Mouse (Mus musculus): ENCODE measurements around the gene Atp6v1fnb. TPM values are rescaled to one million over a fixed set of nuclear protein-coding genes. Genes with fewer than 3 reads are reported as not detected.

The Atp6v1fnb gene
- polyA plus RNA-seq, 1 experiment from 2014 or later = not detected

- H3K9ac ChIP-seq = no peak overlapping the region
- ATAC-seq (ENCODE audit: borderline replicate concordance, extremely low read depth, low FRiP score, low TSS enrichment) = no peak
- no peaks in the 10 kb centered on the region for H3K9me3 ChIP-seq
- H3K36me3 ChIP-seq = no peaks in the 10 kb centered on the region
- WGBS = 86% methylated on average over 5 of the region's 5 CpGs
- no peak overlapping the region for H3K4me2 ChIP-seq
- no peak overlapping the region for H3K4me3 ChIP-seq
- no peak overlapping the region for H3K27ac ChIP-seq
- H3K4me1 ChIP-seq = peaks cover 11% of the 10 kb centered on the region; the same call in 1 of the 2 replicates
- H3K27me3 ChIP-seq = 0 out of 2 replicates have a peak, but pooled peaks cover 3% of the 10 kb centered on the region
Measured at GRCm38 (mm10) chr6:29505493-29505892, 34.3 kb downstream of the Atp6v1fnb start.

GRCm38 (mm10) chr6:29506834-29507233 lies 35.6 kb downstream of the Atp6v1fnb start:
- Histone ChIP-seq H3K4me1 (peaks cover 11% of the 10 kb centered on the region; the same call in 1 of the 2 replicates), H3K4me3 (peak overlapping the region; percentile 59), H3K27me3 (0 out of 2 replicates have a peak, but pooled peaks cover 3% of the 10 kb centered on the region), H3K9me3 (no peaks in the 10 kb centered on the region), H3K27ac (no peak overlapping the region), H3K4me2 (peak overlapping the region; percentile 87), H3K9ac (peak overlapping the region; percentile 42), H3K36me3 (no peaks in the 10 kb centered on the region)
- ATAC-seq (ENCODE audit: borderline replicate concordance, extremely low read depth, low FRiP score, low TSS enrichment) = no peak
- 22% methylated on average over 8 of the region's 8 CpGs for WGBS

GRCm38 (mm10) chr6:29507447-29508309 lies 36.4 kb downstream of the Atp6v1fnb start, which contains the start of gene Kcp:
Gene Kcp (minus strand): TSS chr6:29507952.
- H3K4me1 ChIP-seq = peaks cover 11% of the 10 kb centered on the region; the same call in 1 of the 2 replicates
- no peak within 1 kb of the TSS for H3K27ac ChIP-seq
- H3K9me3 ChIP-seq = no peaks in the 10 kb centered on the region
- WGBS = under 1% methylated on average over 43 of the region's 47 CpGs
- no peaks in the 10 kb centered on the region for H3K36me3 ChIP-seq
- H3K4me2 ChIP-seq = peak within 1 kb of the TSS; percentile 87
- peak within 1 kb of the TSS; percentile 59 for H3K4me3 ChIP-seq
- peak; percentile 66; the same call in 1 of the 2 replicates for ATAC-seq (ENCODE audit: borderline replicate concordance, extremely low read depth, low FRiP score, low TSS enrichment)
- 0 out of 2 replicates have a peak, but pooled peaks cover 3% of the 10 kb centered on the region for H3K27me3 ChIP-seq
- peak within 1 kb of the TSS; percentile 42 for H3K9ac ChIP-seq

GRCm38 (mm10) chr6:29509086-29509485 lies 37.8 kb downstream of the Atp6v1fnb start:
- WGBS = 39% methylated on average over 2 of the region's 2 CpGs
- Histone ChIP-seq H3K4me2 (no peak overlapping the region), H3K9me3 (no peaks in the 10 kb centered on the region), H3K4me3 (no peak overlapping the region), H3K27me3 (0 out of 2 replicates have a peak, but pooled peaks cover 3% of the 10 kb centered on the region), H3K27ac (0 out of 2 replicates have a peak overlapping the region, but pooled peaks have one; percentile 0), H3K9ac (no peak overlapping the region), H3K36me3 (no peaks in the 10 kb centered on the region), H3K4me1 (peaks cover 20% of the 10 kb centered on the region)
- no peak for ATAC-seq (ENCODE audit: borderline replicate concordance, extremely low read depth, low FRiP score, low TSS enrichment)

GRCm38 (mm10) chr6:29513284-29513683 lies 42.0 kb downstream of the Atp6v1fnb start:
- Histone ChIP-seq H3K27me3 (no peaks in the 10 kb centered on the region), H3K4me2 (peak overlapping the region; percentile 46), H3K4me3 (peak overlapping the region; percentile 9), H3K9me3 (no peaks in the 10 kb centered on the region), H3K27ac (peak overlapping the region; percentile 38), H3K4me1 (peaks cover 8% of the 10 kb centered on the region; the same call in 1 of the 2 replicates), H3K9ac (no peak overlapping the region), H3K36me3 (no peaks in the 10 kb centered on the region)
- 0% methylated on average over 11 of the region's 11 CpGs for WGBS
- ATAC-seq (ENCODE audit: borderline replicate concordance, extremely low read depth, low FRiP score, low TSS enrichment) = peak; percentile 82

- 6% methylated on average over 5 of the region's 5 CpGs for WGBS
- no peak for ATAC-seq (ENCODE audit: borderline replicate concordance, extremely low read depth, low FRiP score, low TSS enrichment)
- no peak overlapping the region for H3K9ac ChIP-seq
Measured at GRCm38 (mm10) chr6:29517139-29517538, 45.9 kb downstream of the Atp6v1fnb start.

GRCm38 (mm10) chr6:29522626-29523300 lies 51.5 kb downstream of the Atp6v1fnb start:
- WGBS = 57% methylated on average over 6 of the region's 6 CpGs
- no peak overlapping the region for H3K4me3 ChIP-seq
- no peaks in the 10 kb centered on the region for H3K36me3 ChIP-seq
- H3K27ac ChIP-seq = no peak overlapping the region
- no peak for ATAC-seq (ENCODE audit: borderline replicate concordance, extremely low read depth, low FRiP score, low TSS enrichment)
- H3K9ac ChIP-seq = no peak overlapping the region
- H3K4me1 ChIP-seq = peaks cover 23% of the 10 kb centered on the region
- no peaks in the 10 kb centered on the region for H3K9me3 ChIP-seq
- H3K4me2 ChIP-seq = no peak overlapping the region
- peaks cover 27% of the 10 kb centered on the region for H3K27me3 ChIP-seq

More at GRCm38 (mm10) chr6:29517139-29517538, 45.9 kb downstream of the Atp6v1fnb start:
- no peaks in the 10 kb centered on the region for H3K9me3 ChIP-seq
- H3K4me3 ChIP-seq = no peak overlapping the region
- H3K4me2 ChIP-seq = no peak overlapping the region
- H3K4me1 ChIP-seq = peaks cover 8% of the 10 kb centered on the region; the same call in 1 of the 2 replicates
- H3K27ac ChIP-seq = no peak overlapping the region
- H3K36me3 ChIP-seq = no peaks in the 10 kb centered on the region
- H3K27me3 ChIP-seq = no peaks in the 10 kb centered on the region

Other genes with a start within 250 kb of the Atp6v1fnb start
- 45.6 and 46.2 TPM in 2 replicates for gene Hilpda, start 198.9 kb upstream of the Atp6v1fnb start, polyA plus RNA-seq (2015; fragmentation: Nextera tagmentation; extraction: Ambion mirVana)
- 0.51 and 0.68 TPM in 2 replicates for gene Fam71f2, start 191.8 kb upstream of the Atp6v1fnb start, polyA plus RNA-seq (2015; fragmentation: Nextera tagmentation; extraction: Ambion mirVana)
- gene Fam71f1, start 152.3 kb upstream of the Atp6v1fnb start, polyA plus RNA-seq (2015; fragmentation: Nextera tagmentation; extraction: Ambion mirVana) = 0.11 TPM in 1 of 2 replicates, not detected in the other
- gene Calu, start 123.4 kb upstream of the Atp6v1fnb start, polyA plus RNA-seq (2015; fragmentation: Nextera tagmentation; extraction: Ambion mirVana) = 427 and 444 TPM in 2 replicates
- gene Opn1sw, start 83.0 kb upstream of the Atp6v1fnb start, polyA plus RNA-seq (2015; fragmentation: Nextera tagmentation; extraction: Ambion mirVana) = 0.44 and 0.77 TPM in 2 replicates
- gene Ccdc136, start 75.1 kb upstream of the Atp6v1fnb start, polyA plus RNA-seq (2015; fragmentation: Nextera tagmentation; extraction: Ambion mirVana) = 7.8 and 9.1 TPM in 2 replicates
- 5.8 and 6.7 TPM in 2 replicates for gene Flnc, start 38.2 kb upstream of the Atp6v1fnb start, polyA plus RNA-seq (2015; fragmentation: Nextera tagmentation; extraction: Ambion mirVana)
- gene Atp6v1f, start 3.7 kb upstream of the Atp6v1fnb start, polyA plus RNA-seq (2015; fragmentation: Nextera tagmentation; extraction: Ambion mirVana) = 201 and 209 TPM in 2 replicates
- 14.0 and 14.1 TPM in 2 replicates for gene Kcp, start 36.5 kb downstream of the Atp6v1fnb start, polyA plus RNA-seq (2015; fragmentation: Nextera tagmentation; extraction: Ambion mirVana)
- gene Irf5, start 55.2 kb downstream of the Atp6v1fnb start, polyA plus RNA-seq (2015; fragmentation: Nextera tagmentation; extraction: Ambion mirVana) = 4.4 and 6.2 TPM in 2 replicates
- 81.8 and 83.2 TPM in 2 replicates for gene Tnpo3, start 138.4 kb downstream of the Atp6v1fnb start, polyA plus RNA-seq (2015; fragmentation: Nextera tagmentation; extraction: Ambion mirVana)
- 4.4 and 5.0 TPM in 2 replicates for gene Tspan33, start 222.8 kb downstream of the Atp6v1fnb start, polyA plus RNA-seq (2015; fragmentation: Nextera tagmentation; extraction: Ambion mirVana)

Data from lung, embryonic 15.5 days (tissue).